ENCODE assay signal across 12 mouse cellular contexts in genomic region chr7:99126057-99126456, GRCm38 (mm10). TPM values are rescaled to one million over a fixed set of nuclear protein-coding genes. Genes with fewer than 3 reads are reported as not detected.
DNase-seq lines count a peak whose midpoint lies in the region; ATAC-seq and TF ChIP-seq lines count a peak whose summit lies in the region.
"Had no signal": no experiment of that assay in that cellular context is flagged by ENCODE, and none has a peak within 500 bp of the region (broad histone marks: within the 10 kb centered on the region; RNA-seq: fewer than 3 reads in every experiment).

No protein-coding gene starts in this region.

- intact Hi-C loops in left cerebral cortex, postnatal 10 days (cut with DNase I), result no loop called here

- WGBS in lung, embryonic 15.5 days, result 44% methylated on average over 8 of the region's 8 CpGs
- WGBS in heart, postnatal 0 days, result 5% methylated on average over 8 of the region's 8 CpGs
- whole genome bisulfite sequencing in stomach, embryonic 16.5 days, result 53% methylated on average over 8 of the region's 8 CpGs

- H3K4me3 ChIP-seq in lung, embryonic 15.5 days, result no peak overlapping the region
- no peak overlapping the region for H3K4me3 ChIP-seq in heart, postnatal 0 days (ENCODE audit: low read depth, low read length)
- no peak overlapping the region for H3K4me3 ChIP-seq in stomach, embryonic 16.5 days (replicated peaks; ENCODE audit: low read length)
- H3K4me3 ChIP-seq: forebrain, embryonic 13.5 days; myocyte had no signal

- H3K9ac ChIP-seq in lung, embryonic 15.5 days, result no peak overlapping the region
- no peak overlapping the region for H3K9ac ChIP-seq in heart, postnatal 0 days (replicated peaks; ENCODE audit: low read depth, low read length)
- H3K9ac ChIP-seq in stomach, embryonic 16.5 days (ENCODE audit: low read length), result no peak overlapping the region
- H3K9ac ChIP-seq: forebrain, embryonic 13.5 days had no signal

- H3K4me1 ChIP-seq in lung, embryonic 15.5 days, result peaks cover 50% of the 10 kb centered on the region
- peaks cover 33% of the 10 kb centered on the region for H3K4me1 ChIP-seq in heart, postnatal 0 days (ENCODE audit: control insufficient read depth, insufficient read depth)
- peaks cover 24% of the 10 kb centered on the region for H3K4me1 ChIP-seq in stomach, embryonic 16.5 days (ENCODE audit: control insufficient read depth, insufficient read depth, low read length)

- no peaks in the 10 kb centered on the region for H3K27me3 ChIP-seq in lung, embryonic 15.5 days
- H3K27me3 ChIP-seq in heart, postnatal 0 days (ENCODE audit: control insufficient read depth, insufficient read depth, low read length), result no peaks in the 10 kb centered on the region
- no peaks in the 10 kb centered on the region for H3K27me3 ChIP-seq in stomach, embryonic 16.5 days (ENCODE audit: control insufficient read depth, insufficient read depth, low read length)
- H3K27me3 ChIP-seq: forebrain, embryonic 13.5 days had no signal

- TF ChIP-seq CTCF in heart, postnatal 0 days (IDR thresholded peaks at IDR 0.05; ENCODE audit: low read depth), result no peak

- no peak for ATAC-seq in lung, embryonic 15.5 days (ENCODE audit: borderline replicate concordance, extremely low read depth, low FRiP score, low TSS enrichment)
- peak; percentile 76 for ATAC-seq in heart, postnatal 0 days (ENCODE audit: insufficient read depth, low read depth)
- no peak for ATAC-seq in stomach, embryonic 16.5 days (ENCODE audit: insufficient read depth, low FRiP score)
- ATAC-seq: forebrain, embryonic 13.5 days had no signal

- H3K9me3 ChIP-seq in lung, embryonic 15.5 days, result no peaks in the 10 kb centered on the region
- no peaks in the 10 kb centered on the region for H3K9me3 ChIP-seq in heart, postnatal 0 days (replicated peaks; ENCODE audit: control insufficient read depth, low read length)
- H3K9me3 ChIP-seq in stomach, embryonic 16.5 days (replicated peaks; ENCODE audit: control insufficient read depth, low read length), result no peaks in the 10 kb centered on the region; the same call in 1 of the 2 replicates
- H3K9me3 ChIP-seq: forebrain, embryonic 13.5 days had no signal

- no peaks in the 10 kb centered on the region for H3K36me3 ChIP-seq in lung, embryonic 15.5 days
- H3K36me3 ChIP-seq in heart, postnatal 0 days (replicated peaks; ENCODE audit: control insufficient read depth, insufficient read depth, low read length), result no peaks in the 10 kb centered on the region
- no peaks in the 10 kb centered on the region for H3K36me3 ChIP-seq in stomach, embryonic 16.5 days (ENCODE audit: control insufficient read depth, insufficient read depth, low read length)

- no peak overlapping the region for H3K4me2 ChIP-seq in lung, embryonic 15.5 days
- peak overlapping the region; percentile 36; the same call in 1 of the 2 replicates for H3K4me2 ChIP-seq in heart, postnatal 0 days (ENCODE audit: low read depth, low read length)
- H3K4me2 ChIP-seq in stomach, embryonic 16.5 days (ENCODE audit: low read depth, low read length), result no peak overlapping the region
- H3K4me2 ChIP-seq: forebrain, embryonic 13.5 days had no signal

- peak overlapping the region; percentile 25; the same call in 1 of the 2 replicates for H3K27ac ChIP-seq in lung, embryonic 15.5 days
- peak overlapping the region; percentile 71 for H3K27ac ChIP-seq in heart, postnatal 0 days (ENCODE audit: low read depth)
- peak overlapping the region; percentile 38; the same call in 1 of the 2 replicates for H3K27ac ChIP-seq in stomach, embryonic 16.5 days (ENCODE audit: low read length)
- H3K27ac ChIP-seq: forebrain, embryonic 13.5 days had no signal

- peak; percentile 38 to 40 for DNase-seq in cerebellum, postnatal 14 days
- no peak for DNase-seq in cerebellum, postnatal 36 days
- no peak for DNase-seq in lung, postnatal 25 days (ENCODE audit: low spot score)
- DNase-seq in heart, postnatal 0 days (ENCODE audit: low spot score), result peak; percentile 84
- no peak for DNase-seq in left cerebral cortex, postnatal 10 days (ENCODE audit: extremely low spot score in 1 of 2, low spot score in 2 of 2)
- no peak for DNase-seq in kidney, adult 11 months
- DNase-seq: kidney, adult 2 months; layer of hippocampus, postnatal 36 days had no signal

- TF ChIP-seq EP300 in heart, postnatal 0 days (IDR thresholded peaks at IDR 0.05; ENCODE audit: low read depth), result no peak

RNA-seq across cellular contexts. Expression of gene Uvrag, which starts 14.9 kb away (rescaled TPM):
- 21.8 and 23.7 TPM in 2 replicates for polyA plus RNA-seq in lung, embryonic 15.5 days (2015; fragmentation: Nextera tagmentation; extraction: Ambion mirVana)
- total RNA-seq in heart, postnatal 0 days (2014; rRNA removed; ENCODE audit: low replicate concordance), result 37.2 and 38.1 TPM in 2 replicates
- polyA plus RNA-seq in heart, postnatal 0 days (2015; fragmentation: Nextera tagmentation; extraction: Ambion mirVana), result 11.1 and 11.8 TPM in 2 replicates
- 14.4 and 14.8 TPM in 2 replicates for polyA plus RNA-seq in stomach, embryonic 16.5 days (2015; fragmentation: Nextera tagmentation; extraction: Ambion mirVana)
- total RNA-seq in left cerebral cortex, postnatal 10 days (2021), result 10 to 100 TPM; 40.4 to 42.9 TPM

RNA-seq across cellular contexts. Expression of gene Dgat2, which starts 56.5 kb away (rescaled TPM):
- polyA plus RNA-seq in lung, embryonic 15.5 days (2015; fragmentation: Nextera tagmentation; extraction: Ambion mirVana), result 32.7 and 34.7 TPM in 2 replicates
- total RNA-seq in heart, postnatal 0 days (2014; rRNA removed; ENCODE audit: low replicate concordance), result 114 and 121 TPM in 2 replicates
- polyA plus RNA-seq in heart, postnatal 0 days (2015; fragmentation: Nextera tagmentation; extraction: Ambion mirVana), result 112 and 115 TPM in 2 replicates
- 103 and 124 TPM in 2 replicates for polyA plus RNA-seq in stomach, embryonic 16.5 days (2015; fragmentation: Nextera tagmentation; extraction: Ambion mirVana)
- 10 to 100 TPM; 91.8 to 94.0 TPM for total RNA-seq in left cerebral cortex, postnatal 10 days (2021)

Comparison
In these comparisons a context has a peak if more than half of its experiments do, and no peak if none do; other contexts are left out.
1. DNase-seq: peak in cerebellum, postnatal 14 days (2 of 2) and heart, postnatal 0 days (single experiment); none in cerebellum, postnatal 36 days (0 of 2), lung, postnatal 25 days (single experiment), left cerebral cortex, postnatal 10 days (0 of 2) and kidney, adult 11 months (single experiment).
2. Peak in every context shown above with its lines, with median percentiles within 50 percentile points of each other: H3K27ac ChIP-seq.